Mouse (Mus musculus): Measurements from ENCODE around the gene Pdik1l. TPM values are rescaled to one million over a fixed set of nuclear protein-coding genes. Genes with fewer than 3 reads are reported as not detected.
A peak's percentile ranks its signal among the peaks of the same experiment; 100 is the strongest.

Pdik1l gene
- total RNA-seq, 2 experiments from 2014 or later, result 3.2 TPM

- H3K27ac ChIP-seq, result peak within 1 kb of the TSS; percentile 35; the same call in 1 of the 2 replicates
- peak; percentile 67 for DNase-seq
- TF ChIP-seq CTCF (IDR thresholded peaks at IDR 0.05), result no peak
- peak within 1 kb of the TSS; percentile 89; the same call in 1 of the 2 replicates for H3K4me3 ChIP-seq
- intact Hi-C loops (cut with DNase I), result no loop called here
Measured at GRCm38 (mm10) chr4:134243516-134244250, 44.0 kb downstream of the Pdik1l start, which contains the start of gene E130218I03Rik. Gene E130218I03Rik (plus strand): TSS chr4:134243662.

- DNase-seq, result no peak
- peak overlapping the region; percentile 79 for H3K4me3 ChIP-seq
- intact Hi-C loops (cut with DNase I), result no loop called here
- H3K27ac ChIP-seq, result peak overlapping the region; percentile 97
- peak; percentile 16; the same call in 1 of the 2 replicates for TF ChIP-seq CTCF (IDR thresholded peaks at IDR 0.05)
Measured at GRCm38 (mm10) chr4:134238686-134239085, 49.0 kb downstream of the Pdik1l start.

DNA sequence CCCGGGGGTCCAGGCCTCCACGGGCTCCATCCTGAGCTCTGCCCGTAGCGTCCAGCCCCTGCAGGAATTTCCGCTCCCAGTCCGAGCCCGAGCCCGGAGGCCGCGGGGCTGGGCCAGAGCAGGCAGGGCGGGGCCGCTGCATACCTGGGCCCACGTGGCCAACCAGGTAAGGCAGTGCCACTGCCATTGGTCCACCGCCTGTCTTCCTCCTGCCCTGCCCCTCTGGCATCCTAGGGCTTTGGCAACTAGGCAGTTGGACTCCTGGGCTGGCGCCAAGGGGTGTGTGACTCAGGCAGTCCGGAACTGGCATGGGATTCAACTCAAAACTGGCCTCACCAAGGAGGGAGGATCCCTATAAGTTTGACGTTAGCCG is 49.4 kb downstream of the Pdik1l start, which contains the start of gene Cnksr1:
Cnksr1 (minus strand) TSS at position 121 of the 373 bp plus-strand sequence.
- intact Hi-C loops (cut with DNase I), result no loop called here
- no peak for TF ChIP-seq CTCF (IDR thresholded peaks at IDR 0.05)
- peak within 1 kb of the TSS; percentile 79 for H3K4me3 ChIP-seq
- peak; percentile 92 for DNase-seq
- H3K27ac ChIP-seq, result peak within 1 kb of the TSS; percentile 97

- H3K27ac ChIP-seq, result peak overlapping the region; percentile 97
- intact Hi-C loops (cut with DNase I), result no loop called here
- DNase-seq, result peak; percentile 69
- peak overlapping the region; percentile 79 for H3K4me3 ChIP-seq
- TF ChIP-seq CTCF (IDR thresholded peaks at IDR 0.05), result no peak
Measured at GRCm38 (mm10) chr4:134237582-134238278, 50.0 kb downstream of the Pdik1l start.

GRCm38 (mm10) chr4:134234876-134235275 is 52.8 kb downstream of the Pdik1l start:
- intact Hi-C loops (cut with DNase I), result loop anchor here (5.0 kb wide), 1 partner anchor 43 kb away; no protein-coding TSS in a partner anchor
- Histone ChIP-seq H3K27ac (peak overlapping the region; percentile 97), H3K4me3 (no peak overlapping the region; the same call in 1 of the 2 replicates)
- no peak for TF ChIP-seq CTCF (IDR thresholded peaks at IDR 0.05)
- peak; percentile 87 for DNase-seq

DNA sequence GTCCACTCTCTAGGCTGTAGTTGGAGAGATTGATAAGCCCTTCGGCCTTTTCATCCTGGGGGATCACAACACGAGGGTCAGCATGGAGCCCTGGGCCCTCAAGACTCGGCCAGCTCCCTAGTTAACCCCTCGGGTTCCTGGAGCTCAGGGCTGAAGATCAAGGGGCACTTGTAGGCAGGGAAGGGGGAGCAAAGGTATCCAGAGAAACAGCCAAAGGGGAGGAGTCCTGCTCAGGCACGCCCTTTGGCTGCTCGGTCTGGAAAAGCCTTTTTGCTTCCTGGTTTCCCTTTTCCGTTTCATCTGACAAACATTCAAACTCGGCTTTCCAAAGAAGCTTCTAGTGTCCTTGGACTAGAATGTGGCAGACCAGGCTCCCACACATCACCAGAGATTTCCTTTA is 57.3 kb downstream of the Pdik1l start:
- no peak for DNase-seq

GRCm38 (mm10) chr4:134227194-134227593 is 60.5 kb downstream of the Pdik1l start, which contains the start of gene Catsper4:
Gene Catsper4 (minus strand): TSS chr4:134227383.
- intact Hi-C loops (cut with DNase I), result no loop called here
- no peak for TF ChIP-seq CTCF (IDR thresholded peaks at IDR 0.05)
- no peak for DNase-seq
- Histone ChIP-seq H3K4me3 (no peak within 1 kb of the TSS), H3K27ac (no peak within 1 kb of the TSS)

More for the DNA sequence above, 57.3 kb downstream of the Pdik1l start:
- TF ChIP-seq CTCF (IDR thresholded peaks at IDR 0.05), result no peak
- Histone ChIP-seq H3K27ac (no peak overlapping the region), H3K4me3 (no peak overlapping the region)
- intact Hi-C loops (cut with DNase I), result loop anchor here (5.0 kb wide), 1 partner anchor 38 kb away; no protein-coding TSS in a partner anchor

Other genes starting within 250 kb of the Pdik1l start
- not detected for gene Zfp683, start 234.1 kb downstream of the Pdik1l start, total RNA-seq (2021)
- not detected for gene Crybg2, start 227.1 kb downstream of the Pdik1l start, total RNA-seq (2021)
- under 1 TPM in 1 of 2 experiments, not detected in 1; 0.71 TPM for gene Cd52, start 192.8 kb downstream of the Pdik1l start, total RNA-seq (2021)
- 1 to 10 TPM in 1 of 2 experiments, under 1 TPM in 1; 0.71 to 1.9 TPM for gene Ubxn11, start 185.3 kb downstream of the Pdik1l start, total RNA-seq (2021)
- gene Sh3bgrl3, start 159.1 kb downstream of the Pdik1l start, total RNA-seq (2021), result 10 to 100 TPM; 12.2 to 27.1 TPM
- gene Cep85, start 100.8 kb downstream of the Pdik1l start, total RNA-seq (2021), result 10 to 100 TPM; 60.1 to 73.8 TPM
- gene Gm7534, start 84.9 kb downstream of the Pdik1l start, total RNA-seq (2021), result not detected
- gene Catsper4, start 60.5 kb downstream of the Pdik1l start, total RNA-seq (2021), result 1 to 10 TPM; 1.6 to 2.1 TPM
- gene Cnksr1, start 49.5 kb downstream of the Pdik1l start, total RNA-seq (2021), result 10 to 100 TPM; 26.3 to 53.5 TPM
- under 1 TPM in 1 of 2 experiments, not detected in 1; 0.26 TPM for gene E130218I03Rik, start 44.2 kb downstream of the Pdik1l start, total RNA-seq (2021)
- 1 to 10 TPM; 4.8 to 6.4 TPM for gene Zfp593, start 42.3 kb downstream of the Pdik1l start, total RNA-seq (2021)
- not detected for gene Gm30191, start 41.0 kb downstream of the Pdik1l start, total RNA-seq (2021)
- gene Grrp1, start 33.8 kb downstream of the Pdik1l start, total RNA-seq (2021), result 1 to 10 TPM; 1.7 to 3.1 TPM
- 100 to 1,000 TPM; 250 to 325 TPM for gene Trim63, start 27.2 kb upstream of the Pdik1l start, total RNA-seq (2021)
- gene Slc30a2, start 55.3 kb upstream of the Pdik1l start, total RNA-seq (2021), result 10 to 100 TPM in 1 of 2 experiments, 1 to 10 TPM in 1; 4.4 to 25.8 TPM
- gene Extl1, start 96.0 kb upstream of the Pdik1l start, total RNA-seq (2021), result 10 to 100 TPM; 25.1 to 27.8 TPM
- gene Pafah2, start 108.4 kb upstream of the Pdik1l start, total RNA-seq (2021), result 1 to 10 TPM; 2.6 to 4.0 TPM
- gene Stmn1, start 180.4 kb upstream of the Pdik1l start, total RNA-seq (2021), result 1 to 10 TPM; 3.0 to 3.8 TPM
- gene Paqr7, start 208.8 kb upstream of the Pdik1l start, total RNA-seq (2021), result 1 to 10 TPM; 1.7 to 2.3 TPM
- not detected for gene Aunip, start 223.1 kb upstream of the Pdik1l start, total RNA-seq (2021)
- gene Mtfr1l, start 247.5 kb upstream of the Pdik1l start, total RNA-seq (2021), result 100 to 1,000 TPM; 131 to 136 TPM

All from gastrocnemius, adult 2 months (tissue).